Mouse (Mus musculus) forebrain, embryonic 16.5 days (tissue): Measurements from ENCODE around the gene Trim34b. TPM values are rescaled to one million over a fixed set of nuclear protein-coding genes. Genes with fewer than 3 reads are reported as not detected.
A peak's percentile ranks its signal among the peaks of the same experiment; 100 is the strongest.
"Not testable (repeated sequence)": the region's sequence is repeated elsewhere in the genome, so short reads cannot be mapped to it uniquely, and the experiment has no call there.

Experiments used
- ATAC-seq: fragments of 200-750 bp; cut with Nextera tagmentation; 2 replicates; pipeline ENCODE4 v1.8.0; 2017; ENCODE audit warnings: mild to moderate bottlenecking, moderate library complexity
- H3K27ac ChIP-seq: fragments of 300-500 bp; sonication (generic); 2 replicates; pipeline ENCODE4 v1.5.1; 2014; ENCODE audit warnings: low read length, control low read depth
- H3K27me3 ChIP-seq: fragments of 300-500 bp; sonication (generic); replicated peaks from 2 replicates; pipeline ENCODE4 v1.6.1; 2014; ENCODE audit warnings: low read length; ENCODE audit not compliant: control insufficient read depth, insufficient read depth
- H3K36me3 ChIP-seq: fragments of 300-500 bp; sonication (generic); 2 replicates; pipeline ENCODE4 v1.6.1; 2014; ENCODE audit not compliant: control insufficient read depth, insufficient read depth
- H3K4me1 ChIP-seq: fragments of 300-500 bp; sonication (generic); replicated peaks from 2 replicates; pipeline ENCODE4 v1.6.1; 2014; ENCODE audit warnings: low read length; ENCODE audit not compliant: control insufficient read depth, insufficient read depth
- H3K4me2 ChIP-seq: fragments of 300-500 bp; sonication (generic); 2 replicates; pipeline ENCODE4 v1.6.1; 2014; ENCODE audit warnings: mild to moderate bottlenecking, low read length, control low read depth
- H3K4me3 ChIP-seq: fragments of 300-500 bp; sonication (generic); replicated peaks from 2 replicates; pipeline ENCODE4 v1.5.1; 2014; ENCODE audit warnings: mild to moderate bottlenecking, low read length, control low read depth
- H3K9ac ChIP-seq: fragments of 300-500 bp; sonication (generic); replicated peaks from 2 replicates; pipeline ENCODE4 v1.6.1; 2014; ENCODE audit warnings: low read depth, low read length, control low read depth
- H3K9me3 ChIP-seq: fragments of 300-500 bp; sonication (generic); 2 replicates; pipeline ENCODE4 v1.6.1; 2016; ENCODE audit warnings: low read length; ENCODE audit not compliant: control insufficient read depth
- WGBS: fragments of 180-500 bp; shearing (Covaris S2); extraction: QIAGEN DNeasy Blood & Tissue Kit; methylation state at CpG from one replicate; pipeline ENCODE4 v1.1.7; 2014; 5-methylcytosine and 5-hydroxymethylcytosine counted together
- polyA plus RNA-seq: library from polyadenylated mRNA; unstranded; fragments of >200 nt; fragmentation: Nextera tagmentation; extraction: Ambion mirVana; gene quantifications from 2 replicates; pipeline ENCODE4 v1.2.1, GENCODE M21; 2015

Trim34b gene
- not detected in 2 replicates for polyA plus RNA-seq

GRCm38 (mm10) chr7:104329171-104329570 lies at the start of gene Trim34b:
Gene Trim34b, plus strand, starts transcription at chr7:104329471.
- 94% methylated on average over 2 of the region's 2 CpGs for WGBS
- not testable (repeated sequence) for H3K36me3 ChIP-seq, H3K9ac ChIP-seq, H3K9me3 ChIP-seq, H3K27me3 ChIP-seq, H3K4me1 ChIP-seq, H3K4me2 ChIP-seq, H3K27ac ChIP-seq, H3K4me3 ChIP-seq, ATAC-seq

- H3K9me3 ChIP-seq, H3K27ac ChIP-seq, H3K36me3 ChIP-seq, H3K4me3 ChIP-seq, H3K27me3 ChIP-seq, H3K4me2 ChIP-seq, ATAC-seq, H3K4me1 ChIP-seq, H3K9ac ChIP-seq: not testable (repeated sequence)
- WGBS: 47% methylated on average over 13 of the region's 14 CpGs
Measured at GRCm38 (mm10) chr7:104287576-104288443, 41.5 kb upstream of the Trim34b start, which contains the start of gene Trim5. Gene Trim5, minus strand, starts transcription at chr7:104288094.

GRCm38 (mm10) chr7:104290641-104291040 lies 38.6 kb upstream of the Trim34b start:
- Histone ChIP-seq H3K4me3 (no peak overlapping the region), H3K9ac (no peak overlapping the region), H3K9me3 (no peaks in the 10 kb centered on the region), H3K4me1 (no peaks in the 10 kb centered on the region), H3K4me2 (no peak overlapping the region), H3K36me3 (no peaks in the 10 kb centered on the region), H3K27me3 (no peaks in the 10 kb centered on the region), H3K27ac (no peak overlapping the region)
- 94% methylated on average over 1 of the region's 1 CpGs for WGBS
- no peak for ATAC-seq

- Histone ChIP-seq H3K4me1 (no peaks in the 10 kb centered on the region), H3K27ac (no peak overlapping the region), H3K9ac (no peak overlapping the region), H3K4me3 (no peak overlapping the region), H3K9me3 (no peaks in the 10 kb centered on the region), H3K4me2 (no peak overlapping the region), H3K27me3 (no peaks in the 10 kb centered on the region), H3K36me3 (no peaks in the 10 kb centered on the region)
- no peak for ATAC-seq
- 93% methylated on average over 5 of the region's 5 CpGs for WGBS
Measured at GRCm38 (mm10) chr7:104291638-104292400, 37.5 kb upstream of the Trim34b start.

- Histone ChIP-seq H3K27ac (no peak overlapping the region), H3K27me3 (no peaks in the 10 kb centered on the region), H3K4me2 (peak overlapping the region; percentile 23), H3K4me3 (peak overlapping the region; percentile 21), H3K4me1 (no peaks in the 10 kb centered on the region), H3K9me3 (no peaks in the 10 kb centered on the region), H3K36me3 (no peaks in the 10 kb centered on the region), H3K9ac (no peak overlapping the region)
- WGBS: 15% methylated on average over 15 of the region's 15 CpGs
- no peak for ATAC-seq
Measured at GRCm38 (mm10) chr7:104314796-104315353, 14.4 kb upstream of the Trim34b start.

GRCm38 (mm10) chr7:104315369-104316080 lies 13.7 kb upstream of the Trim34b start, which contains the start of gene Trim12a:
Gene Trim12a, minus strand, starts transcription at chr7:104315466.
- H3K4me3 ChIP-seq: peak within 1 kb of the TSS; percentile 21
- peak; percentile 52; the same call in 1 of the 2 replicates for ATAC-seq

GRCm38 (mm10) chr7:104322028-104322427 lies 7.2 kb upstream of the Trim34b start:
- H3K9me3 ChIP-seq: no peaks in the 10 kb centered on the region
- no peaks in the 10 kb centered on the region for H3K4me1 ChIP-seq
- H3K27ac ChIP-seq: no peak overlapping the region
- H3K4me3 ChIP-seq: no peak overlapping the region
- no peaks in the 10 kb centered on the region for H3K36me3 ChIP-seq
- H3K9ac ChIP-seq: no peak overlapping the region
- no peak for ATAC-seq
- WGBS: 83% methylated on average over 9 of the region's 9 CpGs
- no peaks in the 10 kb centered on the region for H3K27me3 ChIP-seq
- no peak overlapping the region for H3K4me2 ChIP-seq

More at GRCm38 (mm10) chr7:104315369-104316080, 13.7 kb upstream of the Trim34b start, which contains the start of gene Trim12a:
- H3K9ac ChIP-seq, H3K36me3 ChIP-seq, H3K4me1 ChIP-seq, H3K27ac ChIP-seq, H3K27me3 ChIP-seq, H3K9me3 ChIP-seq: not testable (repeated sequence)
- peak within 1 kb of the TSS; percentile 23 for H3K4me2 ChIP-seq
- 25% methylated on average over 4 of the region's 4 CpGs for WGBS

- H3K4me1 ChIP-seq, H3K9me3 ChIP-seq, H3K4me3 ChIP-seq, H3K4me2 ChIP-seq, ATAC-seq, H3K9ac ChIP-seq, H3K27me3 ChIP-seq, H3K36me3 ChIP-seq, H3K27ac ChIP-seq: not testable (repeated sequence)
- 91% methylated on average over 3 of the region's 3 CpGs for WGBS
Measured at GRCm38 (mm10) chr7:104335547-104335946, 6.3 kb downstream of the Trim34b start.
